Mouse (Mus musculus) spleen, adult 2 months (tissue): ENCODE measurements around the gene Hrh3.

Experiments used
- CTCF ChIP-seq: fragments of 200-500 bp; IDR thresholded peaks from 2 replicates; pipeline ENCODE4 v1.5.1; 2011; ENCODE audit warnings: mild to moderate bottlenecking, inconsistent platforms; ENCODE audit not compliant: insufficient read depth, insufficient read length, insufficient replicate concordance; ENCODE audit errors: extremely low read depth
- POLR2A ChIP-seq: fragments of 200-500 bp; IDR thresholded peaks from 2 replicates; pipeline ENCODE4 v1.6.1; 2011; ENCODE audit warnings: low read depth, low read length, inconsistent platforms

DNA sequence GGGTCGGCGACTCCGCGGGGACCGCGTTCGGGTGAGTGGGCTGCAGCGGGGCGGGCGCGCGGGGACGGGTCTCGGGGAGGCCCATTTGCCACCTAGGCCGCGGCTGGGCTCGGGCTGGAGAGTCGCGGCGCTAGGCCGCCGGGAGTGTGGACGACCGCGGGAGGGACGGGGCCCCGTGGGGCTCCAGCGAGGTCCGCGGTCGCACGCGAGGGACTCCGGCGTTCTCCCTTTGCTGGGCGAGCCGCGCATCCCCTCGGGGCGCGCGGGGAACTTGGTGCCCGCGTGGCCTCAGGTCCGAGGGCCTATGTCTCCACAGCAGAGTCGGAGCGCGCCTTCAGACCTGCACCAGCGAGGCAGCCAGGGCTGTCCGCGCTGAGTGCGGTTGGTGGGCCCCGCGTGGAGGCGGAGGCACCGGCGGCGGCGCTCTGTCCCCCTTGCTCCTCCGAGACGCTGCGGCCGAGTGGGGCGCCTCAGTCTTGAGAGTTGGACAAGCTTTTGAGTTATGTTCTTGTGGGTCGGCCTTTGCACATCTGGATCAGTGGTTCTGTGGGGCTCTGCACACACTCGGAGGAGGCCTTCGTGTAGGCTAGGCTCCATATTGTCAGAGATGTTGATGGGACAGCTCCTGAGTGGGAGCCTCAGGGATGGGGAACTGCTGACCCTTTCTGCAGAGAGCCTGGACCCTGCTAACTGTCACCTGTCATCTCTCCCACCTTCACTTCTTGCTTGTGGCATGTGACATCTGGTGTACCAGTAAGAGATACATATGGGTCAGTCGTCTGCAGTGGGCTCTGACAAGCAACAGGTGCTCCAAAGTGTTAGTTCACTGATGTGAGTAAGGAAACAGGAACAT is 15.4 kb upstream of the Hrh3 start:
- TF ChIP-seq CTCF (no peak), POLR2A (no peak)
